Mouse (Mus musculus): Measurements from ENCODE around the gene Sult4a1. TPM values are rescaled to one million over a fixed set of nuclear protein-coding genes. Genes with fewer than 3 reads are reported as not detected.

Gene Sult4a1
- total RNA-seq, 4 experiments from 2014 or later, result 5.7 to 8.2 (median 6.0) TPM

Other genes starting within 250 kb of the Sult4a1 start
- gene Efcab6, start 40.4 kb downstream of the Sult4a1 start, total RNA-seq (2022), result under 1 TPM in 1 of 4 experiments, not detected in 3; 0.38 TPM
- under 1 TPM in 1 of 4 experiments, not detected in 3; 0.13 TPM for gene Pnpla5, start 17.4 kb upstream of the Sult4a1 start, total RNA-seq (2022)
- 100 to 1,000 TPM in 1 of 4 experiments, 10 to 100 TPM in 3; 14.6 to 106 (median 31.8) TPM for gene Pnpla3, start 62.1 kb upstream of the Sult4a1 start, total RNA-seq (2022)
- gene Samm50, start 86.5 kb upstream of the Sult4a1 start, total RNA-seq (2022), result 100 to 1,000 TPM; 125 to 142 (median 131) TPM
- 10 to 100 TPM; 16.3 to 21.4 (median 19.9) TPM for gene Parvb, start 126.3 kb upstream of the Sult4a1 start, total RNA-seq (2022)
- 1 to 10 TPM; 3.1 to 9.0 (median 5.0) TPM for gene Parvg, start 218.3 kb upstream of the Sult4a1 start, total RNA-seq (2022)